Mouse (Mus musculus) forebrain, embryonic 14.5 days (tissue): ENCODE measurements around the gene Als2cl. TPM values are rescaled to one million over a fixed set of nuclear protein-coding genes. Genes with fewer than 3 reads are reported as not detected.

Experiments used
- ATAC-seq: fragments of 200-750 bp; cut with Nextera tagmentation; 2 replicates; pipeline ENCODE4 v1.8.0; 2017; ENCODE audit warnings: mild to moderate bottlenecking, moderate library complexity
- DNase-seq: peaks from one replicate; pipeline ENCODE4 v3.0.0-alpha.2; 2015; ENCODE audit warnings: low spot score
- H3K27ac ChIP-seq: fragments of 300-500 bp; sonication (generic); 2 replicates; pipeline ENCODE4 v1.5.1; 2014; ENCODE audit warnings: low read depth, mild to moderate bottlenecking, control low read depth, low read length, moderate library complexity
- H3K27me3 ChIP-seq: fragments of 300-500 bp; sonication (generic); replicated peaks from 2 replicates; pipeline ENCODE4 v1.6.1; 2014; ENCODE audit warnings: low read length, control low read depth, mixed read lengths; ENCODE audit not compliant: control insufficient read depth, insufficient read depth
- H3K36me3 ChIP-seq: fragments of 300-500 bp; sonication (generic); 2 replicates; pipeline ENCODE4 v1.6.1; 2014; ENCODE audit warnings: low read length, control low read depth; ENCODE audit not compliant: control insufficient read depth, insufficient read depth
- H3K4me1 ChIP-seq: fragments of 300-500 bp; sonication (generic); 2 replicates; pipeline ENCODE4 v1.6.1; 2014; ENCODE audit warnings: antibody characterized with exemption, low read length, control low read depth; ENCODE audit not compliant: control insufficient read depth, insufficient read depth
- H3K4me2 ChIP-seq: fragments of 300-500 bp; sonication (generic); 2 replicates; pipeline ENCODE4 v1.6.1; 2014; ENCODE audit warnings: mild to moderate bottlenecking, control low read depth, low read length
- H3K4me3 ChIP-seq: fragments of 300-500 bp; sonication (generic); 2 replicates; pipeline ENCODE4 v1.5.1; 2014; ENCODE audit warnings: low read depth, low read length, control low read depth
- H3K9ac ChIP-seq: fragments of 300-500 bp; sonication (generic); 2 replicates; pipeline ENCODE4 v1.6.1; 2014; ENCODE audit warnings: mild to moderate bottlenecking, low read length, control low read depth, moderate library complexity
- H3K9me3 ChIP-seq: fragments of 300-500 bp; sonication (generic); replicated peaks from 2 replicates; pipeline ENCODE4 v1.6.1; 2016; ENCODE audit warnings: low read length, control low read depth, mixed read lengths; ENCODE audit not compliant: control insufficient read depth
- WGBS: fragments of 180-500 bp; shearing (Covaris S2); extraction: QIAGEN DNeasy Blood & Tissue Kit; methylation state at CpG from one replicate; pipeline ENCODE4 v1.1.7; 2014; 5-methylcytosine and 5-hydroxymethylcytosine counted together
- polyA plus RNA-seq: library from polyadenylated mRNA; unstranded; fragments of >200 nt; fragmentation: Nextera tagmentation; extraction: Ambion mirVana; gene quantifications from 2 replicates; pipeline ENCODE4 v1.2.1, GENCODE M21; 2014

The Als2cl gene
- polyA plus RNA-seq, 1 experiment from 2014 or later, result 0.62 TPM

GRCm38 (mm10) chr9:110945343-110945742 is 65.7 kb downstream of the Als2cl start:
- Histone ChIP-seq H3K4me2 (no peak overlapping the region), H3K4me1 (0 out of 2 replicates have a peak, but pooled peaks cover 6% of the 10 kb centered on the region), H3K9me3 (no peaks in the 10 kb centered on the region), H3K4me3 (no peak overlapping the region), H3K27ac (no peak overlapping the region), H3K9ac (no peak overlapping the region), H3K36me3 (no peaks in the 10 kb centered on the region), H3K27me3 (peaks cover 16% of the 10 kb centered on the region; the same call in 1 of the 2 replicates)
- 29% methylated on average over 18 of the region's 18 CpGs for WGBS
- no peak for ATAC-seq
- no peak for DNase-seq

GRCm38 (mm10) chr9:110945926-110946325 is 66.3 kb downstream of the Als2cl start, which contains the start of gene Tdgf1:
Gene Tdgf1 (minus strand): TSS chr9:110946158.
- Histone ChIP-seq H3K4me3 (no peak within 1 kb of the TSS), H3K36me3 (no peaks in the 10 kb centered on the region), H3K27ac (no peak within 1 kb of the TSS), H3K4me2 (peak within 1 kb of the TSS; percentile 16; the same call in 1 of the 2 replicates), H3K9ac (peak within 1 kb of the TSS; percentile 17; the same call in 1 of the 2 replicates), H3K27me3 (peaks cover 16% of the 10 kb centered on the region; the same call in 1 of the 2 replicates), H3K4me1 (0 out of 2 replicates have a peak, but pooled peaks cover 6% of the 10 kb centered on the region), H3K9me3 (no peaks in the 10 kb centered on the region)
- 15% methylated on average over 11 of the region's 11 CpGs for WGBS
- DNase-seq (no peak), ATAC-seq (no peak)

GRCm38 (mm10) chr9:110946548-110947044 is 66.9 kb downstream of the Als2cl start:
- 8% methylated on average over 20 of the region's 20 CpGs for WGBS
- Histone ChIP-seq H3K4me3 (no peak overlapping the region), H3K4me2 (peak overlapping the region; percentile 16; the same call in 1 of the 2 replicates), H3K9me3 (no peaks in the 10 kb centered on the region), H3K36me3 (no peaks in the 10 kb centered on the region), H3K4me1 (0 out of 2 replicates have a peak, but pooled peaks cover 6% of the 10 kb centered on the region), H3K27ac (no peak overlapping the region), H3K27me3 (peaks cover 16% of the 10 kb centered on the region; the same call in 1 of the 2 replicates), H3K9ac (peak overlapping the region; percentile 17; the same call in 1 of the 2 replicates)
- no peak for DNase-seq
- ATAC-seq, result no peak

- WGBS, result 3% methylated on average over 6 of the region's 6 CpGs
- peaks cover 16% of the 10 kb centered on the region; the same call in 1 of the 2 replicates for H3K27me3 ChIP-seq
These were observed 67.6 kb downstream of the Als2cl start for GRCm38 (mm10) chr9:110947261-110947661.

GRCm38 (mm10) chr9:110947900-110948299 is 68.2 kb downstream of the Als2cl start:
- 19% methylated on average over 6 of the region's 6 CpGs for WGBS
- peaks cover 16% of the 10 kb centered on the region; the same call in 1 of the 2 replicates for H3K27me3 ChIP-seq

More at GRCm38 (mm10) chr9:110947261-110947661, 67.6 kb downstream of the Als2cl start:
- DNase-seq (no peak), ATAC-seq (no peak)
- Histone ChIP-seq H3K9me3 (no peaks in the 10 kb centered on the region), H3K27ac (no peak overlapping the region), H3K4me3 (no peak overlapping the region), H3K4me1 (0 out of 2 replicates have a peak, but pooled peaks cover 6% of the 10 kb centered on the region), H3K9ac (peak overlapping the region; percentile 17; the same call in 1 of the 2 replicates), H3K36me3 (no peaks in the 10 kb centered on the region), H3K4me2 (peak overlapping the region; percentile 16; the same call in 1 of the 2 replicates)

GRCm38 (mm10) chr9:110948813-110949310 is 69.2 kb downstream of the Als2cl start:
- WGBS, result 65% methylated on average over 8 of the region's 8 CpGs
- no peaks in the 10 kb centered on the region for H3K9me3 ChIP-seq
- H3K9ac ChIP-seq, result no peak overlapping the region
- no peak overlapping the region for H3K4me3 ChIP-seq
- H3K4me2 ChIP-seq, result no peak overlapping the region
- H3K4me1 ChIP-seq, result 0 out of 2 replicates have a peak, but pooled peaks cover 6% of the 10 kb centered on the region
- ATAC-seq (no peak), DNase-seq (no peak)
- H3K27me3 ChIP-seq, result peaks cover 16% of the 10 kb centered on the region; the same call in 1 of the 2 replicates
- H3K27ac ChIP-seq, result no peak overlapping the region
- H3K36me3 ChIP-seq, result no peaks in the 10 kb centered on the region

More at GRCm38 (mm10) chr9:110947900-110948299, 68.2 kb downstream of the Als2cl start:
- H3K27ac ChIP-seq, result no peak overlapping the region
- ATAC-seq (no peak), DNase-seq (no peak)
- 0 out of 2 replicates have a peak, but pooled peaks cover 6% of the 10 kb centered on the region for H3K4me1 ChIP-seq
- no peaks in the 10 kb centered on the region for H3K9me3 ChIP-seq
- H3K36me3 ChIP-seq, result no peaks in the 10 kb centered on the region
- H3K4me2 ChIP-seq, result no peak overlapping the region
- no peak overlapping the region for H3K9ac ChIP-seq
- no peak overlapping the region for H3K4me3 ChIP-seq

GRCm38 (mm10) chr9:110950109-110950508 is 70.4 kb downstream of the Als2cl start:
- H3K9me3 ChIP-seq, result no peaks in the 10 kb centered on the region
- no peak overlapping the region for H3K27ac ChIP-seq
- H3K27me3 ChIP-seq, result peaks cover 9% of the 10 kb centered on the region
- H3K9ac ChIP-seq, result no peak overlapping the region
- 0 out of 2 replicates have a peak, but pooled peaks cover 6% of the 10 kb centered on the region for H3K4me1 ChIP-seq
- 92% methylated on average over 3 of the region's 3 CpGs for WGBS
- no peak overlapping the region for H3K4me2 ChIP-seq
- no peak overlapping the region for H3K4me3 ChIP-seq
- no peaks in the 10 kb centered on the region for H3K36me3 ChIP-seq
- DNase-seq (no peak), ATAC-seq (no peak)
